Mouse (Mus musculus) liver, embryonic 15.5 days (tissue): Measurements from ENCODE around the gene Rnf183. TPM values are rescaled to one million over a fixed set of nuclear protein-coding genes. Genes with fewer than 3 reads are reported as not detected.
A peak's percentile ranks its signal among the peaks of the same experiment; 100 is the strongest.

ENCODE experiments used
- ATAC-seq: fragments of 200-750 bp; cut with Nextera tagmentation; 2 replicates; pipeline ENCODE4 v1.8.0; 2017; ENCODE audit warnings: moderate number of reproducible peaks, mild to moderate bottlenecking, moderate library complexity; ENCODE audit not compliant: insufficient read depth
- H3K27ac ChIP-seq: fragments of 300-500 bp; sonication (generic); replicated peaks from 2 replicates; pipeline ENCODE4 v1.5.1; 2015; ENCODE audit warnings: mild to moderate bottlenecking, inconsistent platforms
- H3K27me3 ChIP-seq: fragments of 300-500 bp; sonication (generic); 2 replicates; pipeline ENCODE4 v1.6.1; 2015; ENCODE audit warnings: mild to moderate bottlenecking, inconsistent platforms
- H3K36me3 ChIP-seq: fragments of 300-500 bp; sonication (generic); replicated peaks from 2 replicates; pipeline ENCODE4 v1.6.1; 2015; ENCODE audit warnings: moderate library complexity, mild to moderate bottlenecking, inconsistent platforms
- H3K4me1 ChIP-seq: fragments of 300-500 bp; sonication (generic); replicated peaks from 2 replicates; pipeline ENCODE4 v1.6.1; 2015; ENCODE audit warnings: inconsistent platforms
- H3K4me2 ChIP-seq: fragments of 300-500 bp; sonication (generic); 2 replicates; pipeline ENCODE4 v1.6.1; 2015; ENCODE audit warnings: moderate library complexity, mild to moderate bottlenecking, inconsistent platforms
- H3K4me3 ChIP-seq: fragments of 300-500 bp; sonication (generic); replicated peaks from 2 replicates; pipeline ENCODE4 v1.5.1; 2015; ENCODE audit warnings: mild to moderate bottlenecking, inconsistent platforms
- H3K9ac ChIP-seq: fragments of 300-500 bp; sonication (generic); 2 replicates; pipeline ENCODE4 v1.6.1; 2015; ENCODE audit warnings: moderate library complexity, mild to moderate bottlenecking, inconsistent platforms
- H3K9me3 ChIP-seq: fragments of 300-500 bp; sonication (generic); replicated peaks from 2 replicates; pipeline ENCODE4 v1.6.1; 2016; ENCODE audit warnings: inconsistent platforms
- WGBS: fragments of 180-500 bp; shearing (Covaris S2); methylation state at CpG from one replicate; pipeline ENCODE4 v1.1.7; 2015; ENCODE audit warnings: mixed read lengths; ENCODE audit not compliant: insufficient replicate concordance; 5-methylcytosine and 5-hydroxymethylcytosine counted together
- polyA plus RNA-seq: library from polyadenylated mRNA; unstranded; fragments of >200 nt; fragmentation: Nextera tagmentation; extraction: Ambion mirVana; gene quantifications from 2 replicates; pipeline ENCODE4 v1.2.1, GENCODE M21; 2015

The Rnf183 gene
- polyA plus RNA-seq, 1 experiment from 2014 or later = not detected

DNA sequence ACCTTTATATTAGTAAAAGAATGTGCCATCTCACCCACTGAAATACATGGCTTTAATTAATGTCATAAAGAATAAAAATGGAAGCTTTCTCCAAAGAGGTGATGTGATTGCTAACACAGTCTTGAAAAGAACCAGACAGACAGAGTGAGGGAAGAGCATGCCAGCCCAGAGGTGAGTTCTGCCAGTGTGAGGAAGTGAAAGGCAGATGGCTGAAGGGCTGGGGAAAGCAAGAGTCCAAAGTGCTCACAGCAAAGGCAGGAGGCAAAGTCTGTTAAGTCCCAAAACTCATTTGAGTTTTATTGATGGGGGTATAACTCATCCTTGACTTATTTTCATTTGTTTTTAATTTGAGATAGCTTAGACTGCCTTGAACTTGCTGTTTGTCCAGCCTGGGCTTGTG lies 4.4 kb downstream of the Rnf183 start:
- Histone ChIP-seq H3K27ac (peak overlapping the region; percentile 66), H3K4me2 (no peak overlapping the region), H3K36me3 (peaks cover 4% of the 10 kb centered on the region; the same call in 1 of the 2 replicates), H3K27me3 (peaks cover 6% of the 10 kb centered on the region), H3K4me3 (no peak overlapping the region), H3K4me1 (peaks cover 16% of the 10 kb centered on the region), H3K9me3 (no peaks in the 10 kb centered on the region), H3K9ac (no peak overlapping the region)
- ATAC-seq = no peak

DNA sequence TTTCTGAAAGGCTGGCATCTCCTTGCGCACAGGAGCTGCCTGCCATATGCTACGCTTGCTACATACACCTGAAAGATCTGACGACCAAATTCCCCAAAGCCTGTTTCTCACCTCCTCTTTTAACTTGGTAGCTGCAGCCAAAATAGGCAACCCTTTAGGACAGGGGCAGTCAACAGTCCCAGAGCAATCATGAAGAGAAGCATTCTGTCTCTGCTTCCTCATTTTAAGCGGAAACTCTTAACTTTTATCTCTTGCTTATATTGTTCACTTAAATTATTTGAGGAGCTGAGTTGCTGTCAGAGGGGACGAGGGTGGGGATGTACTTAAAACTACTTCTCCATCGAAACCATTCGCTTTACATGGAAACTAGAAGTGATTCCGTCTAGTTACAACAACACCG lies 5.4 kb downstream of the Rnf183 start:
- Histone ChIP-seq H3K4me3 (no peak overlapping the region), H3K27me3 (peaks cover 6% of the 10 kb centered on the region), H3K36me3 (peaks cover 14% of the 10 kb centered on the region), H3K9me3 (no peaks in the 10 kb centered on the region), H3K4me2 (no peak overlapping the region), H3K4me1 (peaks cover 16% of the 10 kb centered on the region), H3K9ac (no peak overlapping the region), H3K27ac (no peak overlapping the region)
- ATAC-seq = no peak
- WGBS = 64% methylated on average over 9 of the region's 9 CpGs

DNA sequence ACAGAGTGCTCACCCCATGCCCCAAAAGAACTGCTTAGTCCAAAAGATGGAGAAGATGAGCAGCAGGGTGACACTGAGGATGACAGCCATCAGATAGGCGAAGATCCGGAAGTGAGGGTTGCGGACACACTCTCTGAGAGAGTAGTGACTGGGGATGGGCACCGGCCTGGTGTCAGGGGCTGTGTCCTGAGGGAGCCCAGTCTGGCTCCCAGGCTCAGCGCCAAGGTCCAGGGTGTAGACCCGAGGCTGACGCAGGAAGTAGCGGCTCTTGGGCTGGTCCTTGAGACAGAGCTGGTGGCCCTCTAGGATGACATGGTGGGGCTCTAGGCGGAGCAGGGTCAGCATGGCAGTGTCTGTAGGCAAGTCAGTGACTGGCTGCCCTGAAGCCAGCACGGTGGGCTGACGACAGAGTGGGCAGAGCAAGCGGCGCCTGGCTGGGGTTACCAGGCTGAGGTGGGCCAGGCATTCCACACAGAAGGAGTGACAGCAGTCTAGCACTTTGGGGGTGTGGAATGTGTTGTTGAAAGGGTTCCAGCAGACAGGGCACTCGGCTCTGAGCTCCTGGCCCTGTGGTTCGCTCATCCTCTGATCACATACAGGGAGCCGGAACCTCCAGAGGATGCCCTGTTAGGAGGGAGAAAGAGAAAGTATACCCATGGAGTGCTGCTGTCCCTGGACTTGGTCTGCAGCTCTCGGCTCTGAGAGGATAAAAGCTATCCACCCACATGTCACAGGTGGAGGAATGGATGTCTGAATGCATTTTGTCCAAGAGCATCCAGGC lies 6.9 kb downstream of the Rnf183 start:
- Histone ChIP-seq H3K4me1 (peaks cover 16% of the 10 kb centered on the region), H3K4me3 (no peak overlapping the region), H3K9ac (no peak overlapping the region), H3K27ac (no peak overlapping the region), H3K4me2 (no peak overlapping the region), H3K36me3 (peaks cover 26% of the 10 kb centered on the region), H3K9me3 (no peaks in the 10 kb centered on the region), H3K27me3 (peaks cover 6% of the 10 kb centered on the region)
- no peak for ATAC-seq
- 61% methylated on average over 17 of the region's 17 CpGs for WGBS

GRCm38 (mm10) chr4:62425891-62426290 lies 9.2 kb downstream of the Rnf183 start:
- 87% methylated on average over 4 of the region's 4 CpGs for WGBS
- peaks cover 49% of the 10 kb centered on the region for H3K36me3 ChIP-seq

DNA sequence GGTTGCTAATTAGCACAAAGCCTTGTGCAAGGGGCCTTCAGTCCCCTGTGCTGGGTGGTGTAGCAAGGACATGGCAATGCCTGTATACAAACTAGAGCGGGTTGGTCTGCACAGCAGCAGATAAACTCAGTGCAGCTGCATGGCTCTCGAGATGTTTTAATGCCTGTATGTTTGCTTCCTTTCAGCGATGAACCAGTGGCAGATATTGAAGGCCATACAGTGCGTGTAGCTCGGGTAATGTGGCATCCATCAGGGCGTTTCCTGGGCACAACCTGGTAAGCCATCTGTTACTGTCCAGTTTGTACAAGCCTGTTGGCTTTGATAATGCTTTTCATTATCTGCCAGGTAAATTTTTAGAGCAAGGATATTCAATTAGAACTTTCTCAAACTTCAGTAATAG lies 16.0 kb downstream of the Rnf183 start:
- Histone ChIP-seq H3K9me3 (no peaks in the 10 kb centered on the region), H3K27ac (no peak overlapping the region), H3K27me3 (no peaks in the 10 kb centered on the region), H3K4me3 (no peak overlapping the region), H3K9ac (no peak overlapping the region), H3K4me1 (no peaks in the 10 kb centered on the region), H3K4me2 (no peak overlapping the region), H3K36me3 (peaks cover 100% of the 10 kb centered on the region)
- WGBS = 81% methylated on average over 6 of the region's 6 CpGs
- no peak for ATAC-seq

More at GRCm38 (mm10) chr4:62425891-62426290, 9.2 kb downstream of the Rnf183 start:
- peaks cover 3% of the 10 kb centered on the region for H3K4me1 ChIP-seq
- H3K4me3 ChIP-seq = no peak overlapping the region
- peaks cover 6% of the 10 kb centered on the region for H3K27me3 ChIP-seq
- H3K4me2 ChIP-seq = no peak overlapping the region
- no peak for ATAC-seq
- no peak overlapping the region for H3K9ac ChIP-seq
- no peak overlapping the region for H3K27ac ChIP-seq
- H3K9me3 ChIP-seq = no peaks in the 10 kb centered on the region

DNA sequence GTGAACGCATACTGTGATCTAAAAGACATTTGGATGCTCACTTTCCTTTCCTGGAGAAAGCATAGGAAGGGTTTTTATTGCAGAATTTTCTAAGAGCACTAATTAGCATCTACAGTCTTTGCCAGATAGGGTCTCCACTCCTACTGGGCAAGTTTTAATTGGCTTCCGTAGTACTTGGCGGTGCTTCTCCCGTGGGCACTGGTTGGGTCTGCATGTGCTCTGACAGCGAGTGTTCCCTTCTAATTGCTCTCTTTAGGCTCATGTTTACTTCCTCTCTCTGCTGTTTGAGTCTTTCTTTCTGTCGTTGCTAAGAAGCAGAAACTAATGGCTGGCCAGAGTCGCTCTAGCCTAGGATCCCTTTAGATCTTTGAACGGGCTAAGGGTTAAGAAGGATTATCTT lies 16.6 kb downstream of the Rnf183 start:
- H3K27ac ChIP-seq = no peak overlapping the region
- peaks cover 100% of the 10 kb centered on the region for H3K36me3 ChIP-seq

DNA sequence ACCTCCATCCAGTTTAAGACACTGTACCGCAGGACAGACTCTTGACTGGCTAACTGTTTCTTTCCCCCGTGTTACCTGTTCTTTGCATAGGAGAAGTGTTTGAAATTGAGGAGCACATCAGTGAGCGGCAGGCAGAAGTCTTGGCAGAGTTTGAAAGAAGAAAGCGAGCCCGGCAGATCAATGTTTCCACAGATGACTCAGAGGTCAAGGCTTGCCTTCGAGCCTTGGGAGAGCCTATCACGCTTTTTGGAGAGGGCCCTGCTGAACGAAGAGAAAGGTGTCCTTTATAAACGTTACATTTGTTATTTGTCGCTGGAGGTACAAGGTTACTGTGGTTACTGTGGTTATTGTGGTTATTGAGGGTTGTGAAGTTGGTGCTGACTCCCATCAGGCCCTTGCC lies 23.4 kb downstream of the Rnf183 start:
- no peaks in the 10 kb centered on the region for H3K9me3 ChIP-seq
- no peak overlapping the region for H3K4me3 ChIP-seq
- WGBS = 67% methylated on average over 10 of the region's 10 CpGs
- peaks cover 26% of the 10 kb centered on the region for H3K4me1 ChIP-seq
- no peaks in the 10 kb centered on the region for H3K27me3 ChIP-seq
- H3K27ac ChIP-seq = no peak overlapping the region
- H3K36me3 ChIP-seq = peaks cover 65% of the 10 kb centered on the region
- H3K9ac ChIP-seq = no peak overlapping the region
- no peak for ATAC-seq
- H3K4me2 ChIP-seq = no peak overlapping the region

More for the DNA sequence above, 16.6 kb downstream of the Rnf183 start:
- ATAC-seq = no peak
- WGBS = 84% methylated on average over 8 of the region's 8 CpGs
- Histone ChIP-seq H3K4me1 (no peaks in the 10 kb centered on the region), H3K4me2 (no peak overlapping the region), H3K9me3 (no peaks in the 10 kb centered on the region), H3K4me3 (no peak overlapping the region), H3K9ac (no peak overlapping the region), H3K27me3 (no peaks in the 10 kb centered on the region)

DNA sequence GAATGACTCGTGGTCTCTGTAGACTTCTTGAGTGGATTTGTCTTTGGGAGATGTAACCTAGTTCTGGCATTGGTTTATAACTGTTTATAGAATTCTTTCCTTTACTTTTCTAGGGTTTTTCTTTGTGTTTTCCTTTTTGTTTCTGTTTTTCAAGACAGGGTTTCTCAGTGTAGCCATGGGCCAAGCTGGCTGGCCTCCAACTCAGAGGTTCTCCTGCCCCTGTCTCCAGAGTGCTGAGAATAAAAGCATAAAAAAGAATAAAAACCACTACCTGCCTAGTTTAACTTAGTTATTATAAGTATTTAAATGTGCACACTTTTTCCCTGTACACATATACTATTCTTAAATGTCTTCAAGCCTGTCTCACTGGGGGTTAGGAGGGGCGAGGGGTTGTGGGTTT lies 24.7 kb downstream of the Rnf183 start:
- no peaks in the 10 kb centered on the region for H3K9me3 ChIP-seq
- no peak for ATAC-seq
- H3K4me3 ChIP-seq = peak overlapping the region; percentile 74
- H3K27me3 ChIP-seq = no peaks in the 10 kb centered on the region
- peaks cover 39% of the 10 kb centered on the region for H3K4me1 ChIP-seq
- peak overlapping the region; percentile 77 for H3K9ac ChIP-seq
- H3K27ac ChIP-seq = no peak overlapping the region
- H3K4me2 ChIP-seq = peak overlapping the region; percentile 87
- peaks cover 54% of the 10 kb centered on the region for H3K36me3 ChIP-seq
- 65% methylated on average over 2 of the region's 2 CpGs for WGBS

DNA sequence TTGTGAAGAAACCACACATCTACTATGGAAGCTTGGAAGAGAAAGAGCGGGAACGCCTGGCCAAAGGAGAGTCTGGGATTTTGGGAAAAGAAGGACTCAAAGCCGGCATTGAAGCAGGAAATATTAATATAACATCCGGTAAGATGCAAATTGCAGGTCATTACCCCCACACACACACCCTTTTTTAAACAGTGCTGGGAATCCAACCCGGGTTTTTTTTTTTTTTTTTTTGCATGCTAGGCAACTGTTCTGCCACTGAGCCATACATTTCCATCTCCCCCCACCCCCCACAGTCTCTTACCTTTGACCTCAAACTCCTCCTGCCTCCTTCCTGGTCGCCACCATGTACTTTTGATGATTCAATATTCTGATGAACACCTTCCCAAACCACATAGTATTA lies 25.4 kb downstream of the Rnf183 start:
- WGBS = 17% methylated on average over 6 of the region's 6 CpGs
- no peak for ATAC-seq
- peak overlapping the region; percentile 74 for H3K4me3 ChIP-seq
- H3K27ac ChIP-seq = peak overlapping the region; percentile 84
- peaks cover 54% of the 10 kb centered on the region for H3K36me3 ChIP-seq
- H3K4me2 ChIP-seq = peak overlapping the region; percentile 87
- H3K4me1 ChIP-seq = peaks cover 39% of the 10 kb centered on the region
- H3K27me3 ChIP-seq = no peaks in the 10 kb centered on the region
- H3K9ac ChIP-seq = peak overlapping the region; percentile 77
- no peaks in the 10 kb centered on the region for H3K9me3 ChIP-seq

DNA sequence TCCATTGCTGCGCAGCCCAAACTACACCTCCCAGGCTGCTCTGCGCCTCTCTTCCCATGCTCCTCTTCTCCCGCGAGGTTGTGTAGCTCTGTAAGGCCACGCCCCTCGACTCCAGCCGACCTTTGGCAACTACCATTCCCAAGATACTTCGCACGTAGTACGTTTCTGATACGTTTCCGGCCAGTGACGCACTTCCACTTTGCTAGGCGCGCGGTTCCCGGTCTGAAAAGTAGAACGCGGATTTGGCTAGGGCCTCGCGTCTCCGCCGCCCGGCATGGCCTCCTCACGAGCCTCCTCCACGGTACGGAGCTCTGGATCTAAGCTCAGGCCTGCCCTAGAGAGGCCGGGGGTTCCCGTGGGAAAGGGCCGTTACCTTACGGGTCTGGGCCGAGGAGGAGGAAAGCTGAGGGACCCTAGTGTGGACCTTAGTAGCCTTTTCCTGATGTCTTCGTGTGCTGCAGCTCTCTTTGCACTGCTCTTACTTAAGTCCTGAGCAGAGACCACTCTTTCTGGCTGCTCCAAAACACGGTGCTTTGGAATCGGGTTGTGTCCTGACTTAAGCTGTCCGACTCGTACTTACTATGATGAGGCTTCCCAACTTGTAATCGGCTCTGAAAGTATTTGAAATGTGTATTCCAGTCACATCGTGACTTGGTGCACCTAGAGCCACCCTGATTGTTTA lies 26.3 kb downstream of the Rnf183 start, which contains the start of the genes Cdc26 and Prpf4:
Cdc26 (minus strand) TSS at position 42 of the 682 bp plus-strand sequence.
Prpf4 (plus strand) TSS at position 197 of the 682 bp plus-strand sequence.
- H3K36me3 ChIP-seq = peaks cover 52% of the 10 kb centered on the region
- H3K9me3 ChIP-seq = no peaks in the 10 kb centered on the region

More for the DNA sequence above, 26.3 kb downstream of the Rnf183 start, which contains the start of the genes Cdc26 and Prpf4:
- H3K27ac ChIP-seq = peak within 1 kb of the TSS; percentile 85
- WGBS = under 1% methylated on average over 39 of the region's 39 CpGs
- H3K9ac ChIP-seq = peak within 1 kb of the TSS; percentile 77
- peak within 1 kb of the TSS; percentile 74 for H3K4me3 ChIP-seq
- ATAC-seq = peak; percentile 99
- peak within 1 kb of the TSS; percentile 87 for H3K4me2 ChIP-seq
- H3K4me1 ChIP-seq = peaks cover 39% of the 10 kb centered on the region
- H3K27me3 ChIP-seq = no peaks in the 10 kb centered on the region
